Comparison of ENCODE assay signal across 8 mouse cellular contexts in the genomic region with DNA sequence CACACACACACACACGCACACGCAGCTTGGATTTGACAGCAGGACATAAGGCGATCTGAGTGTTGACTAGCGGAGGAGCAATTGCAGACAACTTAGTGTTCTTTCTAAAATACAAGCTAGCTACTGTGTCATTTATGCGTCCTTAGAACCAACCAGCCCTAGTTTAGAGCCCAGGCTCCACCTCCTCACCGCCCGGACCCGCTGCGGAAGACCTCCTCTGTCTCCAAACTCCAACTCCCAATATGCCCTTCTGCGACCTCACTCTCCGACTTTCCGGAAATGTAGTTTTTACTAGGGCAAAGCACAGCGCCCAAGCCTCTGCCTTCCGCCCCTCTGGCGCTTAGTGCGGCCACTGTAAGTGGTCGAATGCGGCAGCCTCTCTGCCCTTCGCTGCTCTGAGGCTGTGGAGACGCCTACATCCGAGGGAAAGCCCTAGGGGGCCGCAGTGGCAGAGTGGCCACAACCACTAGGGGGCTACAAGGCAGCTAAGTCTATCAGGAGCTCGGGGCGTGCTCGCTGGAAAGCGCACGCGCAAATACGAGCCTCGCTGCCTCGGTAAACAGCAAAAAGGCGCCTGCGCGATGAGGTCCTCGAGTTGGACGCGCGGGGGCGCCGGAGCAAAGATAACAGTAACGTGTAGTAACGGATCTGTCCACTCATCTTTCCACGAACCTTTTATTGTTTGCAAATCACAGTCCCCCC. TPM values are rescaled to one million over a fixed set of nuclear protein-coding genes. Genes with fewer than 3 reads are reported as not detected.
DNase-seq lines count a peak whose midpoint lies in the region; ATAC-seq and TF ChIP-seq lines count a peak whose summit lies in the region.

No protein-coding gene starts in this region.

- peak overlapping the region; percentile 42 for H3K9ac ChIP-seq in hindbrain, postnatal 0 days (replicated peaks; ENCODE audit: low read length)

- peak; percentile 100 for DNase-seq in ZHBTc4 (ENCODE audit: low read depth, low spot score)
- DNase-seq in gastrocnemius, adult 2 months = peak; percentile 98
- DNase-seq in hindbrain, postnatal 0 days (ENCODE audit: low spot score) = peak; percentile 100
- peak; percentile 96 to 97 for DNase-seq in left cerebral cortex, adult 2 months (ENCODE audit: extremely low spot score in 1 of 2, low spot score in 2 of 2)
- DNase-seq in right cerebral cortex, adult 2 months (ENCODE audit: low spot score in 2 of 2) = peak; percentile 97 to 100
- peak; percentile 97 for DNase-seq in urinary bladder, postnatal 14 days (ENCODE audit: low spot score)

- H3K4me3 ChIP-seq in gastrocnemius, adult 2 months = peak overlapping the region; percentile 82
- H3K4me3 ChIP-seq in hindbrain, postnatal 0 days (ENCODE audit: low read length) = peak overlapping the region; percentile 48
- peak overlapping the region; percentile 58 for H3K4me3 ChIP-seq in left cerebral cortex, adult 2 months

- peak; percentile 93 for ATAC-seq in common myeloid progenitor, adult 5-6 weeks (replicated peaks; ENCODE audit: low read depth, poor library complexity, severe bottlenecking)
- ATAC-seq in hindbrain, postnatal 0 days = peak; percentile 96
- ATAC-seq in megakaryocyte, adult 5-6 weeks (ENCODE audit: poor library complexity, severe bottlenecking) = peak; percentile 93

- no peaks in the 10 kb centered on the region for H3K36me3 ChIP-seq in hindbrain, postnatal 0 days (ENCODE audit: insufficient read depth, low read length)

- no peaks in the 10 kb centered on the region for H3K27me3 ChIP-seq in hindbrain, postnatal 0 days (ENCODE audit: insufficient read depth, low read length)

- peak overlapping the region; percentile 98 for H3K27ac ChIP-seq in gastrocnemius, adult 2 months
- H3K27ac ChIP-seq in hindbrain, postnatal 0 days = peak overlapping the region; percentile 91
- H3K27ac ChIP-seq in left cerebral cortex, adult 2 months = peak overlapping the region; percentile 100

- intact Hi-C loops in gastrocnemius, adult 2 months (cut with DNase I) = loop anchor here (1.0 to 2.0 kb wide), 3 partner anchors 8 to 102 kb away; a partner anchor contains a TSS
- intact Hi-C loops in left cerebral cortex, adult 2 months (cut with DNase I) = loop anchor here (1.0 kb wide), 1 partner anchor 64 kb away; no protein-coding TSS in a partner anchor

- WGBS in hindbrain, postnatal 0 days = under 1% methylated on average over 43 of the region's 43 CpGs

- H3K4me2 ChIP-seq in hindbrain, postnatal 0 days (ENCODE audit: low read depth, low read length) = peak overlapping the region; percentile 61

- H3K9me3 ChIP-seq in hindbrain, postnatal 0 days (ENCODE audit: low read length) = no peaks in the 10 kb centered on the region

- TF ChIP-seq CTCF in gastrocnemius, adult 2 months (IDR thresholded peaks at IDR 0.05) = no peak; the same call in 1 of the 2 replicates
- TF ChIP-seq CTCF in hindbrain, postnatal 0 days (IDR thresholded peaks at IDR 0.05; ENCODE audit: low read depth) = peak; percentile 94
- peak; percentile 96 for TF ChIP-seq CTCF in left cerebral cortex, adult 2 months (IDR thresholded peaks at IDR 0.05)

- H3K4me1 ChIP-seq in hindbrain, postnatal 0 days (ENCODE audit: insufficient read depth, low read length) = no peaks in the 10 kb centered on the region

RNA-seq across cellular contexts. Expression of a gene that starts 6.4 kb away (rescaled TPM):
- 66.4 and 70.4 TPM in 2 replicates for total RNA-seq in common myeloid progenitor, adult 5-6 weeks (2017)
- 10 to 100 TPM; 32.5 to 49.8 TPM for total RNA-seq in gastrocnemius, adult 2 months (2021)
- total RNA-seq in hindbrain, postnatal 0 days (2014; rRNA removed) = 39.3 and 53.4 TPM in 2 replicates
- 17.2 and 20.1 TPM in 2 replicates for polyA plus RNA-seq in hindbrain, postnatal 0 days (2015; fragmentation: Nextera tagmentation; extraction: Ambion mirVana)
- total RNA-seq in left cerebral cortex, adult 2 months (2021) = 10 to 100 TPM; 81.7 to 84.3 TPM
- 22.3 and 23.9 TPM in 2 replicates for total RNA-seq in megakaryocyte, adult 5-6 weeks (2015)
- 8.2 and 8.4 TPM in 2 replicates for total RNA-seq in megakaryocyte, adult 5-6 weeks (2017)

RNA-seq across cellular contexts. Expression of a gene that starts 8.4 kb away (rescaled TPM):
- total RNA-seq in common myeloid progenitor, adult 5-6 weeks (2017) = 8.9 and 11.3 TPM in 2 replicates
- 10 to 100 TPM in 1 of 2 experiments, 1 to 10 TPM in 1; 8.0 to 12.0 TPM for total RNA-seq in gastrocnemius, adult 2 months (2021)
- 16.9 and 49.3 TPM in 2 replicates for total RNA-seq in hindbrain, postnatal 0 days (2014; rRNA removed)
- polyA plus RNA-seq in hindbrain, postnatal 0 days (2015; fragmentation: Nextera tagmentation; extraction: Ambion mirVana) = 18.8 and 20.6 TPM in 2 replicates
- total RNA-seq in left cerebral cortex, adult 2 months (2021) = 10 to 100 TPM; 67.5 to 67.8 TPM
- 16.2 and 20.2 TPM in 2 replicates for total RNA-seq in megakaryocyte, adult 5-6 weeks (2015)
- 9.9 and 15.3 TPM in 2 replicates for total RNA-seq in megakaryocyte, adult 5-6 weeks (2017)

RNA-seq across cellular contexts. Expression of a gene that starts 37.4 kb away (rescaled TPM):
- 97.4 and 98.9 TPM in 2 replicates for total RNA-seq in common myeloid progenitor, adult 5-6 weeks (2017)
- 10 to 100 TPM; 19.9 to 30.6 TPM for total RNA-seq in gastrocnemius, adult 2 months (2021)
- 19.2 and 44.0 TPM in 2 replicates for total RNA-seq in hindbrain, postnatal 0 days (2014; rRNA removed)
- 9.2 and 10.5 TPM in 2 replicates for polyA plus RNA-seq in hindbrain, postnatal 0 days (2015; fragmentation: Nextera tagmentation; extraction: Ambion mirVana)
- total RNA-seq in left cerebral cortex, adult 2 months (2021) = 10 to 100 TPM; 16.6 to 22.1 TPM
- 141 and 152 TPM in 2 replicates for total RNA-seq in megakaryocyte, adult 5-6 weeks (2015)
- total RNA-seq in megakaryocyte, adult 5-6 weeks (2017) = 211 and 245 TPM in 2 replicates

Comparison
In these comparisons a context has a peak if more than half of its experiments do, and no peak if none do; other contexts are left out.
1. Peak in every context shown above with its lines: DNase-seq, ATAC-seq, H3K4me3 ChIP-seq and H3K27ac ChIP-seq.